Mouse (Mus musculus): ENCODE data around the gene Adam19.
A peak's percentile ranks its signal among the peaks of the same experiment; 100 is the strongest.
"Not testable (repeated sequence)": the region's sequence is repeated elsewhere in the genome, so short reads cannot be mapped to it uniquely, and the experiment has no call there.

Gene Adam19

DNA sequence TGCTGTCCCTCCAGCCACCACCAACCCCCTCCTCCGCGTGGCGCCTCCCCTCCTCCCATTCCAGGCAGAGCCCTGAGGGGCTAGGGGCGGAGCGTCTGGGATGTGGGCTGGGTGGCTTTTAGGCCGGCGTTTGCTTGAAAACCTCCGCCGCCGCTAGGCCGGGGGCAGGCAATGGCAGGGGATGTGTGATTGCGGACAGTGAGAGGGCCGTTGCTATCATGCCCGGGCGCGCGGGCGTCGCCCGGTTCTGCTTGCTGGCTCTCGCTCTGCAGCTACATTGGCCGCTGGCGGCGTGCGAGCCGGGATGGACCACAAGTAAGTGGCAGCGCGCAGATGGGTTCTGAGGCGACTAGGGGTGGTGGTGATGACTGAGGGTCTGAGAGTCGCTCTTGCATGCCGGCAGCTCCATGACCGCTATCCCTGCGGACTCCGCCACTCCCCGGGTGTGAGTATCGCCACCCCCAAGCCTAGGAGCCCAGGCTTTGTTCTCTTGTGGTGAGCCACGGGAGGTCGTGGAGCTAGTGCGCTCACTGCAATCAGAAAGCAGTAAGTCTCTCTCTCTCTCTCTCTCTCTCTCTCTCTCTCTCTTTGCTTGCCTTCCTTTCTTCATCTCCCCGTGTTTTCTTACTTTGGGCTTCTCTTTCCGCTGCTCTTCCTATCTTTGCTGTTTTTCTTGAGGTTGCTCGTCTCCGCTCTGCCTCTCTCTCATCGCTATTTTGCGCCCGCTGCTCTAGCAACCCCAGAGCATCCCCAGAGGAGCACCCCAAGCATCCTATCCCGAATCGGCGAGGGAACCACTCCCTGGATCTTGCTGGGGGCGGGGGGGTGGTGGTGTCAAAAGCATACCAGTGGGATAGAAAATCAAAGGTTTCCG is at the start of gene Adam19:
Adam19 (plus strand) TSS at position 97 of the 874 bp plus-strand sequence.
- DNase-seq (ENCODE audit: low spot score in 2 of 2): peak; percentile 85 to 86

DNA sequence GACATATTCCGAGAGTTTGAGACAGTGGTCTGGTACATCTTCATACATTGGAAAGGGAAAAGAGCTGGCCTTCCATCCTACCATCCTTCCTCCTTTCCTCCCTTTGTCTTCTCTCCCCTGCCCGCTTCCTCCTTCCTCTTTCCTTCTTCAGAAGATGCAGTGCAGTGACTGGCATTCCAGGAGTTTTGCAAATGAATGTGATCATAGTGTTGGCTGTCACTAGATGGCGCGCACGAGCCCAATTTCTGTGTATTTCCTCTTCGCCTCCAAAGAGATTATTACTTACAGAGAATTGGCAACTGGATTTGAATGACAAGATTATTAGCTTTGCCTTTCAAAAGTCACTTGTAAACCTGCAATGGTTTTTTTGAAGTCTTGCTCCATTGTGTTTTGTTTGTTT is 39.7 kb upstream of the Adam19 start:
- peak; percentile 72 to 86 for DNase-seq (ENCODE audit: low spot score in 2 of 2)

DNA sequence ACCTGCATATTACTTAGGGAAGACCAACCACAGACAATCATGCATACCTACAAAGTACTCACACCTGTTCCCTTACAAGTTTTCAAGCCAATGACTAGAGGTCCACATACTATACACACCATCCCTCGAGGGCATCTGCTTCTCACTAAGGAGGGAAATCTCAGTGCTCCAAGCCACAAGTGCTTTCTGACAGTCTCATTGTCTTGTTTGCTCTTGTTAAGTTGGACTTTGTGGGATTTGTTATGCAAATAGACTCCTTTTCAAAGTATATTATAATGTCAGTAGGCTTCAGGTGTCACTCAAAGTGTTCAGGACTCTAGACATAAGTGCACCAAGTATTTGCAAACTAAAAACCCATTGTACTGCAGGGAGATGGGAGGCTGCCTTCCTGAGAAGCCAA is 35.5 kb upstream of the Adam19 start:
- DNase-seq (ENCODE audit: low spot score in 2 of 2): no peak

DNA sequence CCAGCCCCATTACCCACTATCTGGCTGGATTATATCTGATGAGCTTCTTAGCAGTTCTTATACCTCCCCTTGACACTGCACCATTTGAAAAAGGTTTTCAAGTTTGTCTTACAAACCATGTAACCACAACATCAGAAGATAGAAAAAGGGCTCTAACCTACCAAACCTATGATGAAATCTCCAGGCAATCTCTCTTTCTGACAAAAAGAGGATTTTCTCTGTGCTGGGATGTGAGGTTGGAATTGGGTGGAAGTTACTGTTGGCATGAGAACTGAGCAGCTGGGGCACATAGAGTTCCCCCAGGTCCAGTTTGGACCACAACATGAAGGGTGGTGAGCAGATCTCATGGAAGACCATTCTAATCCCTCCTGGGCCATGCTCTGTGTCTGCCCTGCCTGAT is 33.9 kb upstream of the Adam19 start:
- DNase-seq (ENCODE audit: low spot score in 2 of 2): no peak

DNA sequence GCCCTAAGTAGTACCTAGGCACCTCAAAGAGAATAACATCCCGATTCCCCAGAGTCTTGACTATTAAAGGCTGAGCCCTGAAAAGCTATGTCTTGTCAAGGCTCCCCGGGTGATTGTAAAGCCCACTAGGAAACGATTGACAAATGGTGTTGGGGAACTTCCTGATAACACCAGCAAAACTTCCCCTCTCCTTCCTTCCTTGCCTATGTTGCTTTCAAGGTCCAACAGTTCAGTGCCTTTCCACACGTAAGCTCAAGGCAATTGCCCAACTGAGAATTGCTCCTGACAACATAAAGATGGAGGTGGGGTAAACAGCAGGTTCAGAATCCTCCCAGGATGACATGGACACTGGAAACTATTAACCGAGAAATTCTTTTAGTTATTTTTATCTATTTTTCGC is 32.8 kb upstream of the Adam19 start:
- no peak for DNase-seq (ENCODE audit: low spot score in 2 of 2)

DNA sequence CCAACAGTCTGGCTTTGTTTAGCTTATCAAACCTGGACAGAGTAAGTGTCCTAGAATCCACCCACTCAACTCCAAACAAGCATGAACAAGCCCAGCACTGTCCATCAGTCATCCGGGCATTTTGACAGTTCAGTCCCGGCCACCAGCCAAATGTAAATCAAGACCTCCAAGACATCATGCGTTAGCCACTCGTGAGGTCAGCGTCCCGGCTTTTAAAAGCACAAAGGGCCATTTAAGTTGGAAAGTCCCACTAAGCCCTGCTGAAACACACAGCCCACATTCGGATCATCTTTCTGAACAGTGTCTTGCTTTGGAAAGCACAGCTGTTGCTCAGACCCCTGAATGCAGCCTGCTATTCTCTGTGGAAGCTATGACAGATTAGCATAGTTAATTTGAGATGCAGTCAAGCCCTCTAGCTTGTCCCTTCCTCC is 29.8 kb upstream of the Adam19 start:
- DNase-seq (ENCODE audit: low spot score in 2 of 2): no peak

DNA sequence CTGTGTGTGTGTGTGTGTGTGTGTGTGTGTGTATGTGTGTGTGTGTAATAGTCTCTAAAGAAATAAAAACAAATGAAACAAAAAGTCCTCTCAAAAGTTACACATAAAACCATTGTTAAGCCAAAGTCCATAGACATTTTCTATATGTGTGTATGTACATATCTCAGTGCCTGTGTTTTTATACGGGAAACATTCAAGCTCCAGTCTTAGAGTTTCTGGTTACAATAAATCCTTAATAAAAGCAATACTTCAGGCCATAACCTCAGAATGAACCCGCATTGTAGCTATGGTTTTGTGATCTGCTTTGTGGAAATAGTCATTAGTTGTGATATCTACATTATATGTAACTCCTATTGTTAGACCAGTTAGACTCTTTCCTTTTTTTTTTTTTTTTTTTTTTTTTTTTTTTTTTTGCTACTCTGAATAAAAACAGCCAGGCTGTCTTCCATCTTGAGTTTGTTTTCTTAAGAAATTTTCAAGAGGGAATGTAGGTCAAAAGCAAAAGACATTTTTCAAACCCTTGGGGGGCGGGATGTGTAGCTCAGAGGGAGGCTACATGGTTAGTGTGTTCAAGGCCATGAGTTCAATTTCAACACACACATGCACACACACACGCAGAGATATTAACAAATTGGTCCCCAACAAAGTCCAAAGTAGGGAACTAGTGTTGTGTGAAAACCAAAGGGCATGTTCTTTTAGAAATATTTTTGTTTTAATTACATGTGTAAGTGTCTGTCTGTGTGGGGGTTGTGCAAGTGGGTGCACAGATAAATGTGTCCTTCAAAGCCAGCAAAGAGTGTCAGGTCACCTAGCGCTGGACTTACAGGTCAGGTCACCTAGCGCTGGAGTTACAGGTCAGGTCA is 27.6 kb upstream of the Adam19 start:
- no peak for DNase-seq (ENCODE audit: low spot score in 2 of 2)

DNA sequence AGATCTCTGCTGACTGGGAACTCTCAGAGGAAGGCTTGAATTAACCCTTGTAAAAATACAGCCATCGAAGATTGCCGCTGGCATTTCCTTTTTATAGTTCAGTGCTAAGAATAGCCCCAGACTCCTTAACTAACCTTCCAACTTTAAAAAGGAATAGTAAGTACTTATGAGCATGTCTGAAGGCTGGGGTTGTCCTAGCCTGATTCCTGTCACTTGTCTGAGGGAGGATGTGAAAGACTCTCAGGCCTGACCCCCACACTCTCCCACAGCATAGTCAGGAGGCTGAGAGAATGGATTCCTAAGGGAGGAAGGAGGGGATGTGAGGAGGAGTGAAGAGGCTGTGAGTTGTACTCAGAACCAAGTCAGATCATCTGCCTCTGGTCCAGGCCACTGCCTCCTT is 26.3 kb upstream of the Adam19 start:
- no peak for DNase-seq (ENCODE audit: low spot score in 2 of 2)

DNA sequence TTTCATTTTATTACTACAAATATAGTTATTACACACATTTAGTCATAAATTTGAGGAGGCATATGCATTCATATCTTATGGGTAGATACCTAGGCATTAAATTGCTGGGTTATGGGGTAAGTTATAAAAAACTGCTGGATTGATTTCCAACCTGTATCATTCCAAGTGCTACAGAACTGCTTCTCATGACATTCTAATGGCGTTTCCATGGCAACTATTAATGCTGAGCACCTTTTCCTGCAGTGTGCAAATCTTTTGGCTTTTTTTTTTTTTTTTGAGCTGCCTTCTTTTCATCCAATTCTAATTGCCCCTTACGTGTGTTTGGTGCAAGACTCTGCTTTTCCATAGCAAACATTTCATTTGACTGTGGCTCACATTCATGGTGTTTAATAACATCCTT is 25.8 kb upstream of the Adam19 start:
- no peak for DNase-seq (ENCODE audit: low spot score in 2 of 2)

DNA sequence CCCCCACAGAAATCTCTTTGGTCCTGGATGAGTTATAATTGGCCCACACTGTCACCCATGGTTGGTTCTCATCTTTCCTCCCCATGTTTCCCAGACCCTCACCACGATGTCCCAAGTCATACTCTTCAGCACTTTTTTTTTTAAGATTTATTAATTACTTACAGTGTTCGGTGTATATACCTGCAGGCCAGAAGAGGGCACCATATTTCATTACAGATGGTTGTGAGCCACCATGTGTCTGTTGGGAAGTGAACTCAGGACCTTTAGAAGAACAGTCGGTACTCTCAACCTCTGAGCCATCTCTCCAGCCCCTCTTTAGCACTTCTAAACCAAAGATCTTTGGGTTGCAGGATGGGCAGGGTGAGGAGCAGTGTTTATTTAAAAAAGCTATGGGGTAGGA is 24.3 kb upstream of the Adam19 start:
- DNase-seq (ENCODE audit: low spot score in 2 of 2): no peak

DNA sequence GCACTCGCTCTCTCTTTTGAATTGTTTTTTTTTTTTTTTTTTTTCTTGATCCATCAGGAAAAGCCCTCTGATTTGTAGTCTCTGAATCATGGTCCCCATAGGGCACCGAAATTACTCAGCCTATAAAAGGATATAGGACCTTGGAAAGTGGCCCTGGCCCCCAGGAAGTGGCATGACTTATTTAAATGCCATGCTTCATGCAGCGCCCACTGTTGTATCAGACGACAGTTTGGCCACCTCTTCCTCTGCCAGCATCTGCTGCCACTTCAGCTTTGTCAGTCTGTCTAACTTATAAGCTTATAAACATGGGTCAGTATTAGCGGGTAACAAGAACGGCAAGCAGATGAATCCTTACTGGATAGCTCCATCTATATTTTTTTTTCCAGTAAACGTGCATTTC is 22.8 kb upstream of the Adam19 start:
- DNase-seq (ENCODE audit: low spot score in 2 of 2): no peak

DNA sequence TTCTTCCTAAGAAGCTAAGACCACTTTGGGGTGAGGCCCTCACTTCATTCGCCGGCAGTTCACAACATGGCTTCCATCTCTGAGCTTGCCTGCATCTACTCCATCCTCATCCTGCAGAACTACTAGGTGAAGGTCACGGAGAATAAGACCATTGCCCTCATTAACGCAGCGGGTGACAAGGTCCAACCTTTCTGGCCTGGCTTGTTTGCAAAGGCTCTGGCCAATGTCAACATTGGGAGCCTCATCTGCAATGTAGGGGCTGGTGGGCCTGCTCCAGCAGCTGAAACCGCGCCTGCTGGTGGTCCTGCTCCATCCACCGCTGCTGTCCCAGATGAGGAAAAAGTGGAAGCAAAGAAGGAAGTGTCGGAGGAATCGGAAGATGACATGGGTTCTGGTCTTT is 19.4 kb upstream of the Adam19 start:
- no peak for DNase-seq (ENCODE audit: low spot score in 2 of 2)

DNA sequence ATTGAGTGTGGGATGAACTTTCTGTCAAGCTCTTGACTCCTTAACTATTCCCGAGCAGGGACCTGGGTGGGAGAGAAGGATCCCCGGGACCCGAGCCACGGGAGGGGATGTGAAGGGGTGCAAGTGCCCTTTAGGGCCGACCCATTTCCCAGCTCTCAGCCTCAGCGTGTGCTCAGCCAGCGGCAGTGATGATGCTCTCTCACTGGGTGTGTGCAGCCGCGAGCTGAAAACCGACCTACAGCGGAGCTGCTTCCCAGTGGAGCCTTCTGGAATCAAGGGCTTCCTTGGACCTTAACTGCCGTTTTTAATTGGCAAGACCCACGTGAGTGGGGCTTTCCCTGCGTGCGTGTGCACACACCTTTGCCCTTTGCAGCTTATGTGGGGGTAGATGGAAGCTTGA is 16.9 kb upstream of the Adam19 start:
- DNase-seq (ENCODE audit: low spot score in 2 of 2): no peak

DNA sequence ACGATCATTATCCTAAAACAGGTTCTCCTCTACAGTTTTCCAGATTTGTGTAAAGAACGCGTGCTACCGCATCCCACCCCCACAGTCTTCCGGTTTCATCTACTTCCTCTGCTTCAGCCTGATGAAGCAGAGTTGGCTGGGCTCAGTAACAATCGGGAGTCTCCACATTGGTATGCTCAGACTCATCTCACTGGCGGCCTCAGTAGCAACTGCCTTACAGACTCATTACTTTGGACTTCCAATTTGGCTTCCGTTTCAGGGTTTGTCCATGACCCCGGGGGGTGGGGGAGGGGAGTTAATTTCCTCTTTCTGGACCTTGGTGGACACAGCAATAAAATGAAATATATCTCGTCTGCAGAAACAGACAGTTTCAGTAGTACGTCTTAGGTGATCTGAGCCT is 16.5 kb upstream of the Adam19 start:
- DNase-seq (ENCODE audit: low spot score in 2 of 2): peak in 1 of 2 experiments; percentile 39

DNA sequence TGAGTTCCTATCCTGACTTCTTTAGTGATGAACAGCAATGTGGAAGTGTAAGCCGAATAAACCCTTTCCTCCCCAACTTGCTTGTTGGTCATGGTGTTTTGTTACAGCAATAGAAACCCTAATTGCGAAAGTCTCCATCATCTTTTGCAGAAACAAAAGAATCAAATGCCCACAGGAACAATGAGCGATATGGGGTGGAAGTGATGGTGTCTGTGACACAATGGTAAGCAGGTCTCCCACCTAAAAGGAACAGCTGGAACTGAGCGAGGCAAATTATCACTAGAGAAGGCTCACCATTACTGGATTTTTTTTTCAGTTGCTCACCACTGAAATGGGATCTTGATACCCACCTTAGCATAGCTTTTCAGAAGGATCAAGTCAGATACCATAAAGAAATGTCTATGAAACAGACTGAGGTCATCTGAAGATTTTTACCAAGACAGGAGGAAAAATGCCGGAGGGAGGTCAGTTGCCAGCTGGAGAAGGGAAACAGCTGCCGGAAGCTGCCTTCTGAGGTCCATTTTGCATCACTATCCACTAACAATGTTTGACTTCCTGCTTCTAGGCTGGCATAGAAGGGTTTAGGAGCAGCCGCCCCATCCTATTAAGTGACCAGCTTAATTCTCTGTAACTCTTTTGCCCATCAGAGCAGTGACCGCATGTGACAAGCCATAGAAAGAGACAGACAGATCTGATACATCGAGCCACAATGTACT is 14.8 kb upstream of the Adam19 start:
- DNase-seq (ENCODE audit: low spot score in 2 of 2): no peak

DNA sequence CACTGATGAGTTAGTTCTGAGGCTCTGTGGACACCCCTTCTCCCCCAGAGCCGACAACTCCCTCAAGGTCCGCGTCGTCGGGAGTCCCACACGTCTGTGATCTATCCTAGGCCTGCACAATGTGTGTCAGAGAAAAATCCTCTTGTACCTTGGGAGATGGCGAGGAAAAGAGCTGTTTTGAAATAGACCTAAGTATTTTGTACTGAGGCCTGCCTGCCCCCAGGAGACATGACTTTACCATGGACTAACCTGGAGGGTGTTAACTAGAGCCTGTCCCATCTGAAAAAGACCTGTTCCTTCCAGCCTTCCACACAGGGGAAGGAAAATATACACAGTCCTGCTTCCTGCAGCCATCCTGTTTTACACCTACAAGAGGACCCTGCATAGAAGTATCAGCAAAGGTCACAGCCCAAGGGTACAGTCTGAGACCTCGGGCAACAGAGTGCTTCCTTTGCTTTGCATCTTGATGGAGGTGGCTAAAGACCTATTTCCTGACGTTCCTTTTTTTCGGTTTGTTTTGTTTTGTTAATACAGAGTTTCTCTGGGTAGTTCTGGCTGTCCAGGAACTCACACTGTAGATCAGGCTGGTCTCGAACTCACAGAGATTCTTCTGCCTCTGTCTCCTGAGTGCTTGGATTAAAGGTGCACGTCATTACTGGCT is 14.1 kb upstream of the Adam19 start:
- no peak for DNase-seq (ENCODE audit: low spot score in 2 of 2)

DNA sequence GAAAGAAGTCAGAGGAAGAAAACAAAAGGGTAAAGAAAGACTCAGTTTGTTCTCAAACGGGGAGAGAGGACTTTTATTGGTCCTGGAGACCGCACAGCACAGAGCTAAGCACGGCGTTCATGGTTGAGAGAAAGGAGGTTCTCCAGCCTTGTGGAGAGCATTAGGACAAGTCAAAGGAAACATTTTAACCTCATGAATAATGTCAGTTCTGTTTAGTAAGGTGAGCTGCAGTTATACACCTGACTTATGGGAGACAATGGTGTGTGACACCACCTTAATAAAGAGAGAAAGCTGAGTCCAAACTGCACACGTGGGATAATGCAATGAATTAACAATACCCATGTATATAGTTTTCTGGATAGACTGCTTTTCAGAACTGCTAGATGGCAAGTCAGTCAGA is 11.0 kb upstream of the Adam19 start:
- DNase-seq (ENCODE audit: low spot score in 2 of 2): no peak

DNA sequence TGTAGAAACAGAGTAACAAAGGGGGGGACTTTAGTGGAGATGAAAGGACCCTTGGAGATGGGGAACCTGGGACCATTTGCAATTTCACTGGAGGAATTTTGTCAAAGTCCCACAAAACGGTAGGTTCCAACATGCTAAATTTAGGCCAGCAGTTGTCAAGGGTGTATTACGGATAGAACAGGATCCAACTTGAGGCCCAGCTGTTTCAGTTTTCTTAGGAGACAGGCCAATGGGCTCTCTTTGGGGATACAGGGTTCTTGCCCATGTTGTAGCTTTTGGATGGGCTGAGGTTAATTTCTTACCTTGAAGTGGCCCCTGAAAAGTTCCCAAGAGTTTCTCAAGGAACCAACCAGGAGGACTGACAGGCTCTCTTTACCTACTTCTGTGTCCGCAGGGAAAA is 8.5 kb upstream of the Adam19 start:
- no peak for DNase-seq (ENCODE audit: low spot score in 2 of 2)

DNA sequence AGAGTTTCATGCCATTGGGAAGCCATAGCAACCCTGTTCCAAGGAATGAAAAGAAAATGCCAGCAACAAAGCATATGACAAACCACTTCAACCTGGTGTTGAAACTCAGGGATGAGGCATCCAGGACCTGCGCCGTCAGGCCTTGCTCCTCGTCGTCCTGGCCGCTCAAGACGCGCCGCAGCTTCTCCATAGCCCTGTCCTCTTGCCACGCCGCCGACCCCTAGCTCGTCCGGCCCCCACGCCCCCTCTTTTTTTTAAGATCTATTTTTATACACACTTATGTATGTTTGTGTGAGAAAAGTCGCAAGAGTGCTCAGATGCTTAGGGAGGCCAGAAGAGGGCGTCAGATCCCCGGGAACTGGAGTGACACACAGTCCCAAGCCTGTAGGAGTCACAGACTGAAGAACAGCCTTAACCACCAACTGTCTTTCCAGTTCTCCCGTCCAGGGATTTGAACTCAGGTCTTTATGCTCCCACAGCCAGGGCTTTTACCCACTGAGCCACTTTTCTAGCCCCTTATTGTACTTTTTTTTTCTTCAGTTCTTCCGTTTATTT is 3.6 kb upstream of the Adam19 start, which contains the start of gene Gm12166:
Gm12166 (minus strand) TSS at position 217 of the 555 bp plus-strand sequence.
- peak in 1 of 2 experiments; percentile 56 for DNase-seq (ENCODE audit: low spot score in 2 of 2)

DNA sequence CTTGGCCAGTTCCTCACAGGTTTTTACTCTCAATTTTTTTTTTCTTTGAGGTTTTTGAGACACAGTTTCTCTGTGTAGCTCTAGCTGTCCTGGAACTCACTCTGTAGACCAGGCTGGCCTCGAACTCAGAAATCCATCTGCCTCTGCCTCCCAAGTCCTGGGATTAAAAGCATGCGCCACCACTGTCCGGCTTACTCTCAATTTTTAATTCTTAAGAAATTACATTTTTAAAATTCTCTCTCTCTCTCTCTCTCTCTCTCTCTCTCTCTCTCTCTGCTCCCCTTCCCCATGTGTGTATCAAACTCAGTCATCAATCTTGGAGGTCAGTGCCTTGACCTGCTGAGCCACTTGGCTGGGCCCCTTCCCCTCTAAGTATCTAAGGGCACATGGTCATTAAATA is 2.3 kb upstream of the Adam19 start:
- not testable (repeated sequence) for DNase-seq (ENCODE audit: low spot score in 2 of 2)

DNA sequence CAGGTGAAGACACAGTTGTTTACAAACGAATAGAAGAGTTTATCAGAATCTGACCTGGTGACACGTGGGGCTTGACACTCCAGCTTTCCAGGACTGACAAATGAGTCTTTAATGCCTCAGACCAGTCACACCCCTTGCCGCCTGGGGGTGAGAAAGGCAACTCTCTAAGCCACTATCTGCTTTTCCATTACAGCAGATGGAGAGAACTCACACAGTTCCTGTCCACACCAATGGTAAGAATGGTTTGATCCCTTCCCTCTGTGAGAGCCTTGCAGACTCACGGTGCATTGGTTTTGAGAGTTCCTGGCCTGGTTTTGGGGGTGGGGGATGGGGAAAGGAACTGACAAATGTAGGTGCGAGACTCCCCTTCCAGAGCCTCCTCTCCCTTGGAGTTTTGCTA is 1.5 kb upstream of the Adam19 start:
- no peak for DNase-seq (ENCODE audit: low spot score in 2 of 2)
